Mouse (Mus musculus) colon, adult 2 months (tissue): ENCODE data around the gene Ranbp3. TPM values are rescaled to one million over a fixed set of nuclear protein-coding genes. Genes with fewer than 3 reads are reported as not detected.

Experiments used
- polyA plus RNA-seq: library from polyadenylated mRNA; depleted of rRNA; stranded (reverse); fragments of >200 nt; gene quantifications from 2 replicates; pipeline ENCODE4 v1.2.3, GENCODE M21; 2012; rRNA removed

The Ranbp3 gene
- 77.0 and 80.9 TPM in 2 replicates for polyA plus RNA-seq

GRCm38 (mm10) chr17:56672941-56673646, at the start of gene Ranbp3:
Gene Ranbp3, plus strand, starts transcription at chr17:56673294.

GRCm38 (mm10) chr17:56626754-56627470, 46.2 kb upstream of the Ranbp3 start, which contains the start of gene Lonp1:
Gene Lonp1, minus strand, starts transcription at chr17:56626887.

DNA sequence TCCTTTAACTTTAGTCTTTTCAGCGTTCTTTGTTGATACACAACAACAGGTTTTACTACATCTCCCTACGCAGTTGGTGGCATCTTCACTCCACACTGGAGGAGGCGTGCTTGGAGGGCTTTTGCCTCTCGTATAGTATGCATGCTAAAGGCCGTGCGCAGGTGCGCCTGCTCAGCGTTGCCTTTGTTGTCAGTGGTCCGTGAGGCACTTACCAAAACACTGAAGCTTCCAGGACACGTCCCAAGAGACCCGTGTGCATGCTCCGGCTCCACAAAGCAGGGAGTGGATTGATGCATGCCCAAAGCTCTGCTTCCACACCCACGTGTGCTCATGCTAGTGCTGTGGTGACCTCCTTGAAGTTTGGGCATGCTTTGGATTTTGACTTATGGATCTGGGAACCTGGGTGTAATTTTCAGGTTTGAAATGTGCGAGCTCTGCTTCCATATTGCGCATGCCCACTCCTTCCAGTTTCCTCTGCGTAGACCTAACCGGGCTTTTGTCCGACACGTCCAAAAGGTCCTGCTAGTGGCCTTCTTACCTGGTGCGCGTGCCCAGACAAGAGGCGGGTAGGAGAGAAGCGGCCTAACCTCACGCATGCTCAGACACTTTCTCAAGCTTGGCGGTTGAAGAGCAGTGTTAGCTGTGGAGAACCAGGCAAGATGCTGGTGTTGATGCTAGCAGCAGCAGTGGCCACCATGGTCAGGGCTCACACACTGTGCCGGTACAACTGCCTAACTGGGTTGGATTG, 45.4 kb upstream of the Ranbp3 start, which contains the start of gene Catsperd:
Gene Catsperd, plus strand, starts transcription at position 614 of the 748 bp plus-strand sequence.

GRCm38 (mm10) chr17:56717363-56718058, 44.4 kb downstream of the Ranbp3 start, which contains the start of the genes Ndufa11 and Vmac:
Gene Ndufa11, plus strand, starts transcription at chr17:56717767.
Gene Vmac, minus strand, starts transcription at chr17:56718022.

GRCm38 (mm10) chr17:56757416-56758123, 84.5 kb downstream of the Ranbp3 start, which contains the start of gene Nrtn:
Gene Nrtn, minus strand, starts transcription at chr17:56757530.

Other genes with a start within 250 kb of the Ranbp3 start
- 115 and 127 TPM in 2 replicates for gene Ptprs, start 196.8 kb upstream of the Ranbp3 start, polyA plus RNA-seq
- gene Znrf4, start 160.9 kb upstream of the Ranbp3 start, polyA plus RNA-seq: not detected in 2 replicates
- 7.0 and 8.1 TPM in 2 replicates for gene Gm20219, start 118.9 kb upstream of the Ranbp3 start, polyA plus RNA-seq
- gene Safb2, start 88.7 kb upstream of the Ranbp3 start, polyA plus RNA-seq: 83.7 and 97.7 TPM in 2 replicates
- gene Safb, start 88.5 kb upstream of the Ranbp3 start, polyA plus RNA-seq: 70.0 and 79.4 TPM in 2 replicates
- 228 and 238 TPM in 2 replicates for gene 2410015M20Rik, start 63.5 kb upstream of the Ranbp3 start, polyA plus RNA-seq
- gene Rpl36, start 59.9 kb upstream of the Ranbp3 start, polyA plus RNA-seq: 3,218 and 3,337 TPM in 2 replicates
- gene Lonp1, start 46.4 kb upstream of the Ranbp3 start, polyA plus RNA-seq: 61.2 and 64.0 TPM in 2 replicates
- 0.30 and 0.41 TPM in 2 replicates for gene Catsperd, start 45.2 kb upstream of the Ranbp3 start, polyA plus RNA-seq
- gene Ndufa11, start 44.5 kb downstream of the Ranbp3 start, polyA plus RNA-seq: 678 and 874 TPM in 2 replicates
- gene Vmac, start 44.7 kb downstream of the Ranbp3 start, polyA plus RNA-seq: 29.0 and 41.6 TPM in 2 replicates
- gene Nrtn, start 84.2 kb downstream of the Ranbp3 start, polyA plus RNA-seq: 58.2 and 62.5 TPM in 2 replicates
- 75.7 and 94.5 TPM in 2 replicates for gene Dus3l, start 91.5 kb downstream of the Ranbp3 start, polyA plus RNA-seq
- gene Prr22, start 97.0 kb downstream of the Ranbp3 start, polyA plus RNA-seq: 3.8 and 4.5 TPM in 2 replicates
- gene Rfx2, start 157.7 kb downstream of the Ranbp3 start, polyA plus RNA-seq: 13.0 and 16.5 TPM in 2 replicates
- not detected in 2 replicates for gene Acsbg2, start 201.2 kb downstream of the Ranbp3 start, polyA plus RNA-seq
- 0.05 and 0.22 TPM in 2 replicates for gene 1700061G19Rik, start 202.2 kb downstream of the Ranbp3 start, polyA plus RNA-seq